Mouse (Mus musculus) spleen, postnatal 14 days (tissue): ENCODE results near the gene Plekhf1.
A peak's percentile ranks its signal among the peaks of the same experiment; 100 is the strongest.

ENCODE experiments used
- DNase-seq, 2 experiments: peaks; one replicate each; pipeline ENCODE4 v3.0.0; 2021 to 2022; ENCODE audit warnings: low spot score in 2 of 2

The Plekhf1 gene

GRCm38 (mm10) chr7:38227900-38228298 is at the start of gene Plekhf1:
Plekhf1 (minus strand) TSS chr7:38228016.
- peak; percentile 50 to 54 for DNase-seq

GRCm38 (mm10) chr7:38272551-38272950 is 44.7 kb upstream of the Plekhf1 start:
- DNase-seq = no peak

- no peak for DNase-seq
These were observed 44.0 kb upstream of the Plekhf1 start for GRCm38 (mm10) chr7:38271859-38272258.

DNA sequence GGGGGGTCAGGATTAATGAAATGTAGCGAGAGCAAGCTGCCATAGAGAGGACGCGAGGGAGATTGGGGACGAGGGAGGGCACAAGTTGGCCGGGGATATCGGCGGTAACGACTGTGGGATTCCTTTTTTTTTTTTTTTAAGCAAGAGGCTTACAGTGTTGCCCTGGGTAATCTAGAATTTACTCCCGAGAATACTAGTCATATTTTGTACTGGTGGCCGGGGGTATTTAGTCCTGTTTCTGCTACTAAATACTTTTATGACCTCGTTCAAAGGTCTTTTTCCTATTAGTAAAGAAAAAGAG is 43.6 kb upstream of the Plekhf1 start:
- no peak for DNase-seq

GRCm38 (mm10) chr7:38270703-38271510 is 43.1 kb upstream of the Plekhf1 start, which contains the start of gene Pop4:
Pop4 (minus strand) TSS chr7:38271423.
- peak; percentile 69 to 86 for DNase-seq

GRCm38 (mm10) chr7:38267006-38267680 is 39.3 kb upstream of the Plekhf1 start:
- peak in 1 of 2 experiments; percentile 7 for DNase-seq

DNA sequence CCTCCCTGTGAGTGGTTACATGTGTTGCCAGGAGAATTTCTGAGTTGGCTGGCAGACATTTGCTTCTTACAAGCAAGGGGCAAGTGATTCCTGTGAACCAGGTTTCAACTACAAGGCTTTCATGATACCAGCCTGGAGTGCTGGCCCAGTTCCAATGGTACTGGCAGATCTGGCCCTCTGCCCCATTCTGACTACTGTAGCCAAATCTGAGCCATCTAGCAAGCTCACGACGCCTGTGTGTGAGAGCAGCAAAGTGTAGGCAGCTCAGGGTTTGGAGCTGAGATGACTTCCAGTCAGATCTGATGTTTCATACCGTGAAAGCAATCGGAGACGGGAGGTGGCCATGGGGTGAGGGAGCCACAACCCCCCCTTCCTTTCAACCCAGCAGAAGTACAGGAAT is 34.6 kb upstream of the Plekhf1 start:
- no peak for DNase-seq

GRCm38 (mm10) chr7:38259631-38260030 is 31.8 kb upstream of the Plekhf1 start:
- no peak for DNase-seq

DNA sequence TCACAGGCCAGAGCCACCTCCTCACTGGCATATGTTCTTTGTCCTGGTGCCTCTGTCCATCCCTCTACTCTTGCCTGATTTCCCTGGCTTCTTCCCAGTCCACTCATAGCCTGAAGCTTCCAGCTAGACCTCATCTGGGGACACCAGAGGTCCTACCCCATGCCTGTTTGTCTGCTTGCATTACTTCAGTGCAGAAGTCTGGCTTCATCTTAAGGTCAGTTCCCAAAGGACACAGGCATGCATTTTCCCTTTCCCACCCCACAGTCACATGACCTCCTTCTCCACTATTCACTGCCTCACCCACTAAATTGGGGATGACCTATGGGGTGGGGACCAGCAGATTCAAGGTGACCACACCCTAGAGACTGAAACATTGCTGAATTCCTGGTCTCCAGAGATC is 25.6 kb upstream of the Plekhf1 start:
- no peak for DNase-seq

- no peak for DNase-seq
These were observed 23.8 kb upstream of the Plekhf1 start for GRCm38 (mm10) chr7:38251494-38252216.

DNA sequence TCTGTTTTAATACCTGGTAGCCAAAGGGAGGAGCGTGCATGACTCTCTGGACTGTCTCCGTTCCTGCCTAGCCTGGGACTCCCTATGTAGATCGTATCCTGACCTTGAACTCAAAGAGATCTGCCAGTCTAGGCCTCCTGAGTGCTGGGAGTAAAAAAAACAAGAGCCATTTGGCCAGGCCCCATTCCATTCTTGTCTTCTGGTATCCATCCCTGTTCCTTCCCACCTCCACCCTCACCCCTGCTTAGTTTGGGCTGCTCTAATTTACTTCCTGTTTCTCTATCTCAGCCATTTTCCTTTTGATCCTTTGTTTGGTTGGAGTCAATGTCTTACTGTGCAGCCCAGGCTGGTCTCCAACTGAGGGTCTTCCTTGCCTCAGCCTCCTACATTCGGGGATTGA is 14.6 kb upstream of the Plekhf1 start:
- DNase-seq = no peak

- DNase-seq = no peak
These were observed 9.3 kb upstream of the Plekhf1 start for GRCm38 (mm10) chr7:38237140-38237539.

DNA sequence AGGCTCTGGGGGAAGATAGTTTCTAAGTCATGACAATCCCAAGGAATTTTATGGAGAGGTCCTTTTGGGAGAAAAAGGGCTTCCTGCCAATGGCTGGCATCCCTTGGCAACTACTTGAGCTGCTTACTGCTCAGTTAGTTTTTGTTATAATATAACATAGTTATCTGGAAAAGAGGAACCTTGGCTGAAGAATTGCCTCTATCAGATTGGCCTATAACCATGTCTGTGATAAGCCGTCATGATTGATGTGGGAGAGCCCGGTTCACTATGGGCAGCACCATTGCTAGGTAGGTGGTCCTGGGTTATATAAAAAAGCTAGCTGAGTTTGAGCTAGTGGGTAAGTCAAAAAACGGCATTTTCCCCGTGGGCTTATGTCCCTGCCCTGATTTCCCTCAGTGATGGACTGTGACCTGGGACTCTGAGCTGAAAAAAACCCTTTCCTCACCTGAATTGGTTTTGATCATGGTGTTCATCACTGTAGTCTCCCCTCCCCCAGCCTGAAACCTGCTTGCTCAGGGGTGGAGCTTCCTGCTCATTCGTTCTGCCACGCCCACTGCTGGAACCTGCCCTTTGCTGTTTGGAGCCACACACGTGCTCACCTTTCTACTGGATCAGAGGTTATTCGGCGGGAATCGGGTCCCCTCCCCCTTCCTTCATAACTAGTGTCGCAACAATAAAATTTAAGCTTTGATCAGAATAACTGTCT is 8.7 kb upstream of the Plekhf1 start:
- no peak for DNase-seq

DNA sequence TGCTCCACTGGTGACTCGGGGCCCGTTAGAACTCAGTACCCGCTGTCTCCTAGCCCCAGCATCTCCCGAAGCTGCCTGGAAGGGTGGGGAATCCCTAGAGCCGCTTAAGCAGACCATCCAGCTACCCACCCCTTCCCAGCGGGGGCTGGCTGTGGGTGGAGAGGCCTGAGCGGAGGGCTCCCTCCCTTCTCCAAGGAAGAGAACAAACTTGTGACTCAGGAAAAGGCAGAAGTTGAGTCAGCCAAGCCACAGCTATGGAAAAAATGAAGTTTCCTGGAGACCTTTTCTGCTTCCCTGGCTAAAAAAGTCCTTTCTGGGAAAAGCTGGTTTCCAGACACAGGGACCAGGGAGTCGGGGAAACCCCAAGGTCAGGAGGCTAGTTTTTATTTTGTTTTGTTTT is 2.5 kb upstream of the Plekhf1 start:
- no peak for DNase-seq

GRCm38 (mm10) chr7:38228329-38228728 is 513 bp upstream of the Plekhf1 start:
- DNase-seq = no peak

- DNase-seq = no peak
These were observed 476 bp downstream of the Plekhf1 start for GRCm38 (mm10) chr7:38227181-38227899.

DNA sequence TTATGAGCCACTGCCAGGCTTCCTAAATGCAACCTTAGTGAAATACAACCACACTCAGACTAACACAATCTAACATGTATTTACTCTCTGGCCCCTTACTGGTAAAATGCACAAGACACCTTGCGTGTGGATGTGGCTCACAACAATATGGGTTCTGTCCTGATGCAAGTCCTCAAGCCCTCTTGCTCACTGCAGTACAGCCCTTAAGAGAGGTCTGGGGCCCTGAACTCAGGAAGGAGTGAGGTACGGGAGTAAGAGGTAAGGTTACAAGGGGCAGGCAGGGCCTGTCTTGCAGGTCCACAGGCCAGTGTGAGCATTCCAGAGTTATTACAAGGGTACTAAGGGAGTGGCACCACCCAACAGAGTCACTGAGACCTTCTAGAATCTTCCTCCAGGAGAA is 1.6 kb downstream of the Plekhf1 start:
- DNase-seq = no peak

GRCm38 (mm10) chr7:38224577-38225369 is 3.0 kb downstream of the Plekhf1 start:
- no peak for DNase-seq

DNA sequence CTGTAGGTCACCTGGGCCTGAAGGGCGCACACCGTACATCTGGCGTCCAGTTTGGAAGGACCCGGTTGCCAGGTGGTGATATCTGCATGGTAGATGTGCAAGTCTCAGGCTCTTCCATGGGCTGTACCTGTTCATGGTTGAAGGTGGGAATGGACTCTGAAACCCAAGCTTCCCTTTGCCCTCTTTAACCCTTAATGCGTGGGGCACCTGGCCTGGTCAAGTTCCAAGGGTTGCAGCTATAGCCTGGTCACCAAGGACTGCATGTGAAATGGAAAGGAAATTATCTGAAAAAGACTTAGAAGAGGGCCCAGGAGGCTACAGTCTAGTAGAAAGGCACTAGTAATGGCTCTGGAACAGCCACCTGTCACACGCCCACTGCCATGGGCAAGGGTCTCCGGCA is 7.0 kb downstream of the Plekhf1 start:
- DNase-seq = no peak

DNA sequence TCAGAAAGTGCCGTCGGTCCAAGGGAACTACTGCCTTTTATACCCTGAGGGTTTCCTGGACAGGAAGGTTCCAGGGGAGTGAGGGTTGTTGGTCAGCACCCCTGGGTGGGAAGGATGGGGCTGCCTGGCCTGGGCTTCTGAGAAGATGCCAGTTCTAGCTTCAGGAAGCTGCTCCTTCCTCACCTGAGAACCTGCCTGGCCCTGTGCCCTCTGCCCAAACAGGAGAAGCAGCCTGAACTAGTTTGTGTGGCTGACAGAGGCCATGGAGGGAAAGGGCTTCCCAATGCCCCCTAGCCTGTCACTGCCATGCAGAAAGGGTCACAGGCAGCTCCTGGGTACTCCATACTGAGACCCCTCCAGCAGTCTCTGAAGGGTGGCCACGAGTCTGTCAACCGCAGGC is 8.3 kb downstream of the Plekhf1 start:
- no peak for DNase-seq
